Mouse (Mus musculus) liver, embryonic 14.5 days (tissue): ENCODE measurements around the gene Astn2.

Source experiments
- CTCF ChIP-seq: IDR thresholded peaks from 2 replicates; pipeline ENCODE4 v1.5.1; 2016; ENCODE audit warnings: antibody characterized with exemption, low read depth, control low read depth
- EP300 ChIP-seq: IDR thresholded peaks from 2 replicates; pipeline ENCODE4 v1.6.1; 2016; ENCODE audit warnings: antibody characterized with exemption, low read depth

GRCm38 (mm10) chr4:66403116-66403707, 1.2 kb downstream of the Astn2 start:
- TF ChIP-seq EP300 (no peak), CTCF (no peak)
